Mouse (Mus musculus): ENCODE data around the gene Gstz1.
"Not testable (repeated sequence)": the region's sequence is repeated elsewhere in the genome, so short reads cannot be mapped to it uniquely, and the experiment has no call there.

Gstz1 gene

GRCm38 (mm10) chr12:87160310-87160709 is 13.3 kb downstream of the Gstz1 start:
- no peak for DNase-seq

GRCm38 (mm10) chr12:87160815-87161214 is 13.8 kb downstream of the Gstz1 start:
- DNase-seq: no peak

GRCm38 (mm10) chr12:87175194-87175946 is 28.4 kb downstream of the Gstz1 start:
- no peak for DNase-seq

GRCm38 (mm10) chr12:87177631-87178030 is 30.7 kb downstream of the Gstz1 start:
- DNase-seq: no peak

- no peak for DNase-seq
Observed at GRCm38 (mm10) chr12:87193008-87193407, 46.0 kb downstream of the Gstz1 start.

- no peak for DNase-seq
Observed at GRCm38 (mm10) chr12:87195069-87195468, 48.1 kb downstream of the Gstz1 start.

- DNase-seq: no peak
Observed at GRCm38 (mm10) chr12:87196310-87196709, 49.3 kb downstream of the Gstz1 start.

- DNase-seq: no peak
Observed at GRCm38 (mm10) chr12:87198792-87199191, 51.8 kb downstream of the Gstz1 start.

GRCm38 (mm10) chr12:87199206-87199972 is 52.4 kb downstream of the Gstz1 start, which contains the start of gene Samd15:
TSS of gene Samd15 (plus strand) at chr12:87199723.
- peak; percentile 41 for DNase-seq

- peak; percentile 77 for DNase-seq
Observed at GRCm38 (mm10) chr12:87199973-87200586, 53.1 kb downstream of the Gstz1 start, which contains the start of gene Tmed8. TSS of gene Tmed8 (minus strand) at chr12:87200454.

- DNase-seq: no peak
Observed at GRCm38 (mm10) chr12:87201694-87202093, 54.7 kb downstream of the Gstz1 start.

GRCm38 (mm10) chr12:87205789-87206188 is 58.8 kb downstream of the Gstz1 start:
- DNase-seq: not testable (repeated sequence)

- DNase-seq: no peak
Observed at GRCm38 (mm10) chr12:87212844-87213606, 66.1 kb downstream of the Gstz1 start.
